Mouse (Mus musculus) midbrain, postnatal 0 days (tissue): ENCODE measurements at regions not wholly inside any gene's neighbourhood (a gene's known extent, or its start where the extent isn't known, plus 50 kb on each side); places are given as distances from the start of the nearest gene placed in this dataset.

Experiments
- ATAC-seq: fragments of 200-750 bp; cut with Nextera tagmentation; 2 replicates; pipeline ENCODE4 v1.8.0; 2017; ENCODE audit warnings: moderate number of reproducible peaks, mild to moderate bottlenecking, moderate TSS enrichment, moderate library complexity; ENCODE audit not compliant: low FRiP score
- DNase-seq: peaks from one replicate; pipeline ENCODE4 v3.0.0-alpha.2; 2015; ENCODE audit warnings: low spot score
- H3K27ac ChIP-seq: fragments of 300-500 bp; sonication (generic); 2 replicates; pipeline ENCODE4 v1.5.1; 2014; ENCODE audit warnings: low read depth, mild to moderate bottlenecking, low read length, mixed read lengths
- H3K27me3 ChIP-seq: fragments of 300-500 bp; sonication (generic); 2 replicates; pipeline ENCODE4 v1.6.1; 2014; ENCODE audit warnings: low read length, control low read depth, mixed read lengths; ENCODE audit not compliant: insufficient read depth
- H3K36me3 ChIP-seq: fragments of 300-500 bp; sonication (generic); 2 replicates; pipeline ENCODE4 v1.6.1; 2014; ENCODE audit warnings: low read length, control low read depth, mixed read lengths; ENCODE audit not compliant: insufficient read depth
- H3K4me1 ChIP-seq: fragments of 300-500 bp; sonication (generic); 2 replicates; pipeline ENCODE4 v1.6.1; 2014; ENCODE audit warnings: mild to moderate bottlenecking, control low read depth, antibody characterized with exemption, low read length, mixed read lengths; ENCODE audit not compliant: insufficient read depth
- H3K4me2 ChIP-seq: fragments of 300-500 bp; sonication (generic); 2 replicates; pipeline ENCODE4 v1.6.1; 2014; ENCODE audit warnings: low read depth, mild to moderate bottlenecking, low read length, mixed read lengths; ENCODE audit not compliant: poor library complexity, severe bottlenecking
- H3K4me3 ChIP-seq: fragments of 300-500 bp; sonication (generic); 2 replicates; pipeline ENCODE4 v1.5.1; 2014; ENCODE audit warnings: low read depth, mild to moderate bottlenecking, low read length, moderate library complexity
- H3K9ac ChIP-seq: fragments of 300-500 bp; sonication (generic); replicated peaks from 2 replicates; pipeline ENCODE4 v1.6.1; 2014; ENCODE audit warnings: mild to moderate bottlenecking, low read length, moderate library complexity, mixed read lengths; ENCODE audit not compliant: poor library complexity, severe bottlenecking
- H3K9me3 ChIP-seq: fragments of 300-500 bp; sonication (generic); 2 replicates; pipeline ENCODE4 v1.6.1; 2016; ENCODE audit warnings: low read length, control low read depth
- CTCF ChIP-seq: IDR thresholded peaks from 2 replicates; pipeline ENCODE4 v1.5.1; 2016; ENCODE audit warnings: antibody characterized with exemption, mild to moderate bottlenecking
- WGBS: fragments of 180-500 bp; shearing (Covaris S2); extraction: QIAGEN DNeasy Blood & Tissue Kit; methylation state at CpG from one replicate; pipeline ENCODE4 v1.1.7; 2014; 5-methylcytosine and 5-hydroxymethylcytosine counted together

- Histone ChIP-seq H3K4me1 (no peaks in the 10 kb centered on the region), H3K9me3 (no peaks in the 10 kb centered on the region), H3K9ac (no peak overlapping the region), H3K36me3 (no peaks in the 10 kb centered on the region), H3K4me2 (no peak overlapping the region), H3K27ac (no peak overlapping the region), H3K27me3 (no peaks in the 10 kb centered on the region), H3K4me3 (no peak overlapping the region)
- DNase-seq: peak; percentile 69
- 12% methylated on average over 5 of the region's 5 CpGs for WGBS
- peak; percentile 84 for TF ChIP-seq CTCF
- ATAC-seq: no peak
Observed at GRCm38 (mm10) chr6:43021967-43022366, 73.1 kb downstream of the Olfr444 start.
